Mouse (Mus musculus) liver (tissue): ENCODE measurements at regions not wholly inside any gene's neighbourhood (a gene's known extent, or its start where the extent isn't known, plus 50 kb on each side); places are given as distances from the start of the nearest gene placed in this dataset.

Experiments used
- DNase-seq: peaks from one replicate; pipeline ENCODE4 v3.0.0-alpha.2; 2020; ENCODE audit warnings: mixed read lengths

DNA sequence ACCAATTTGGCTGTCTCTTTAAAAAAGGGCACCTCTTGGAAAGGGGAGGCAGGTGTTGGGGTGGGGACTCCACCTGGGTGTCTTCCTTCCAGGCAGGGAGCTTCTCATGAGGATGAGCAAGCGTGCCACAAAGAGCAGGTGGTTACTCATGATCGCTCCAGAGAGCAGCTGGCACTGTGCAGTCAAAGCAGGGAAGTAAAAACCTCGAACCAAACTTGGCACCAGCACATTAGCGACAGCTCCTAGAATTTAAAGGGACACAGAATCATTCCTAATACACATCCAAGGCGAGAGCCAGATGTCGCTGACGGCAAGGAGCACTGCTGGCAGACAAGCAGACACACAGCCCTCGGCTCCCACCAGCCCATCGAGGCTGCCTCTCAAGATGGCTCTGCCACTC, 70.4 kb downstream of the Irx5 start:
- no peak for DNase-seq

DNA sequence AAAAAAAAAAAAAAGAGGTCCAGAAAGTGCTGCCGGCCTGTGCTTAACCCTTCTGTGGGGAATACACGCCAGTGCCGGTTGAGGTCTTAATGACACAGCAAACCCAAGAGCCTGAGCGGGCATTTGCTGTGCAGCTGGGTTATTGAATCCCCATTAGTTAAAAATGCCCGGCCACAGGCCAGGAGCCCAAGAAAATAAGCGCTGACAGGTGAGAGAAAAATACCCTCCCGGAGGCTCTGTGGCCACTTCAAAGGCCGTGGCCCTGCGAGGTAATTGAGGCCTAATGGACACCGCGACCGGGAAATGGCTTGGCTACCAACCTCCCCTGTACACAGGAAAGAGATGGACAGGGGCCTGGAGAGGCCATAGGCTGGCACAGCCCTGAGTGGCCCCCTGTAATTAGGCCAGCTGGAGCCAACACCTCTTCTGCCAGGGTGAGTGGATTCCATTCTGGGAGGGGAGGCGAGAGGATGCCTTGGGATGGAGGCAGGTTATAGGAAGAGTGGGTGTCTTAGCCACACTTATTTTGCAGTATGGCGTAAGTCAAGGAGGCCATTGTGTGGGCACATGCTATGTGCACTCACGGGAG, 79.7 kb downstream of the Irx5 start:
- no peak for DNase-seq

DNA sequence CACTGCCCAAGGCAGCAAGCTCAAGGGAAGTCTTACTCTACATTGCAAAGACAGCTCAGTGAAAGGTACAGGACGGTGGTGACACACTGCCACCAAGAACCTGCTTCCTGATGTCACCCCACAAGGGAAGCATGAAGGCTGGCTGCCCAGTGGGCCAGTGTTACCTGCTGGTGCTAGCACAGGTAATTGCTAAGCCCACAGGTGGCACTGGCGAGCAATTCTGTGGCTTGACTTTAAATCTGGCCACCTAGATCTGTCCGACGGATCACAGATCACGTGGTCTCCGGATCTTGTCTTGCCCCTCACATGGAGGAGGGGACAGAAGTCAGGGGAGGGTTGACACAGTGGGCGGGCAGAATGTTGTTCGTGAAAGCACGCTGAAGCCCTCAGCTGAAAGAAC, 80.9 kb downstream of the Irx5 start:
- DNase-seq, result no peak

DNA sequence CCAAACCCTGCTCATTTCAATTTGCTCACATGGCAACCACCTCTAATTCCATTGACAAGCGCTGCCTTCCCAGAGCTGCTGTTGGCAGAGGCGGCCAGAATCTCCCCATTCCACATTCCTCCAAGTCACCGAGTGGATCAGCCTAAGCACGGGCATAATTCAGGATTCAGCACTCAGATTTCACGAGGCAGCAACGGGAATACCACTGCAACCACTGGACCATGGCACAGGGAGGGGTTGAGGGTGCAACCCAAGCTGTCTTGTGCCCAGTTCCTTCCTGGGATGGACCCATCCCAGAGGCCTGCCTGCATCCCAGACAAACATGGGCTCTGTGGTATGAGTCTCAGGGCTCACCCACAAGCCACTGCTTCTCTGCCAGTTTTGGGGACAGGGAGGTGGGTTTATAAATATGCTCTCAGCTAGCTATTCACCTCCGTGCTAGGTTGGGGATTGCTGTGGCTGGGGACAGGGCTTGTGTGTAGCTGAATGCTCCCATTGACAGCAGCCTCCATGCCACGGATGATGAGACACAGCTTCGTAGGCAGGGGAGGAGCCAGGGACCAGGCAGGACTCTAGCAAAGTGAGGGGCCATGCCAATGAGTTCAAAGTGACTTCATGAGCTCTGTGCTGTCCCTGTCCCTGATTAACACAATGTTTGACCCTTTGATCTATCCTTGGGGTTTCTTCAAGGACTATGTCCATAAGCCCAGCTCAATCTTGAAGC, 82.5 kb downstream of the Irx5 start:
- no peak for DNase-seq

- no peak for DNase-seq
Observed at GRCm38 (mm10) chr8:92442086-92442485, 84.7 kb downstream of the Irx5 start.

DNA sequence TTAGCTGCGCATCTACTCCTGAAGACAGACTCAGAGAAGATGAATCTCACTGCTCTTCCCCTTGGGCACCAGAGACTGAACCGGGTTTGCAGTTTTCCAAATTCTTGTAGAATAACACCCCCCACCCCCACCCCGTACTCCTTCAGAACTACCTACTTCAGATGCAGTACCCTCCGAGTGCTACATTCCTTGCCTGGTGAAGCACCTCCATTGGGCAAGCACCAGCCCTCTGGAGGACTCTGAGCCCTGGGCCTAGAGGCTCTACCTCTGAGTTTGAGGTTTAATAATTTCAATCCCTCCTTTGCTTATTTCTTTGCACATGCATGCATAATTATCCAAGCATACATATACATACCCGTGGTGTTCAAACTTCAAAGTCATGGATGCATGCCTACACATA, 101.9 kb downstream of the Irx5 start:
- no peak for DNase-seq

- DNase-seq, result no peak
Observed at GRCm38 (mm10) chr8:92460129-92460953, 102.9 kb downstream of the Irx5 start.

DNA sequence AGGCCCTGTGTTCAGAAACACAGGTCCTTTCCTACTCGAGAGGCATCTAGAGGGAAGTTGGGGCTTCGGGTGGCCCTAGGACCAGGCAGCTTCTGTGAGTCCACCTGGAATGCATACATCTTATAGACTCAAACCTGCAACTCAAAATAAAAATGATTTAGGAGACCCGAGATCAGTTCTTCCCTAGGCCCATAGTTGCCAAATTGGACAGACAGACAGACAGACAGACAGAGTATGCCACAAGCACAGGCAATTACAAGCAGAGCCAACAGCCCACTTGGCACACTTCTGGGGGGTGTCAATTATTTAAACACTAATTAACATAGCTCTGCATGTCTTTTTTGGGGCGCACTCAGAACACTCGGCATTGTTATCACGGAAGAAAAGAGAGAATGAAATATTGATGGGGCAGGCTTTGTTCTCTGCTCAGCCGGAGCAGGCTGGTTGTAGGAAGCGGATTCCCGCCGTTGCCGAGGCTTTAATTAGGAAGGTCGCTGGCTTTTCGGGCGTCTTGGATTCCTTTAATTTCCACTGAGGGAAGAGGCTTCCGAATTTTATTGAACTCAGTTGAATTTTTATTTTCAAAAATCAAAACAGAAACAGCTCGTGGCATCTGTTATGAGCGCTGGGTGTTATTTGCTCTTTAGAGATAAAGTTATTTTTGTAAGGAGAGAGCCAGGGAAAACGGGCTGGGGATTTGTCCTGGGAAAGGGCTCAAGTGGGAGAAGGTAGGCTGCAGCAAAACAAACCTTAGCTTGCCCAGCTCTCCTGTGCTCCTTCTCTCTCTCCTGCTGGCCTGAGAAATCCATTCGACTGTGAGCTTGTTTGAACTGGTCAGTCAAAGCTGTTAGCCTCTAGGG, 111.9 kb downstream of the Irx5 start:
- DNase-seq, result no peak

DNA sequence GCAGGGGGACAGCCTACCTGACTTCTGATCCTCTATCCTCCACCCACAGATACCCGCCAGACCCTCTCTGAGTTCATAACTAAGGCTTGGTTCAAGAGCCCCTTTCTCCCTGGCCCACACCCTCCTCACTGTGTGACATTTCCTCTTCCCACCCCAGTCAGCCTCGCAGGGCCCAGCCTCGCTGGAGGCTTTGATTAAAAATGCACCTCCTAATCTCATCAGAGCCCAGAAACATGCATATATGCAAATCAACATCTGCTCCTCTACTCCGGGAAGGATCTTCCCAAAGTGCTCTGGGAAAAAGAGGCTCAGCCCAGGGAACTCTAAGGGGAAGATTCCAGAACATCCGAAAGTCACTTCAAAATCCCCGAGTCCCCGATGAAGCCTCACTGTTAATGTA, 114.8 kb downstream of the Irx5 start:
- DNase-seq, result no peak

DNA sequence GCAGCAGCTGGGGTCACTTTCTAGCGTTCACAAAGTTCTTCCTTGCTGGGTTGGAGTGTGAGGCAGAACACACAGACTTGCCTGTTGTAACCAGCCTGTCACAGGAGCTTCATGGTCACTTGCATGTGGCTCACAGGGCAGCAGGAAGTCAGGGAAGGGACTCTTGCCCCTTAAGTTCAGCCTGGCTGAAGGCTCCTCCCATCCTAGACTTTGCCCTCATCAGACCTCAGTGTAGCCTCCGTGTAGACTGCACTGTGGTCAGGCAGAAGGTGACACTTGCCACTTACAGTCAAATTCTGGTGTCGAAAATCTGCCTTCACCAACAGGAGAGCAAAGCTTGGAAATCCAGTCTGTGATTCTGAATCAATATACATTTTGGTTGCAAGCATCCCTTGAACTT, 115.4 kb downstream of the Irx5 start:
- DNase-seq, result no peak

GRCm38 (mm10) chr8:92482393-92482792, 125.0 kb downstream of the Irx5 start:
- DNase-seq, result no peak

- DNase-seq, result no peak
Observed at GRCm38 (mm10) chr8:92483055-92483765, 125.8 kb downstream of the Irx5 start.

DNA sequence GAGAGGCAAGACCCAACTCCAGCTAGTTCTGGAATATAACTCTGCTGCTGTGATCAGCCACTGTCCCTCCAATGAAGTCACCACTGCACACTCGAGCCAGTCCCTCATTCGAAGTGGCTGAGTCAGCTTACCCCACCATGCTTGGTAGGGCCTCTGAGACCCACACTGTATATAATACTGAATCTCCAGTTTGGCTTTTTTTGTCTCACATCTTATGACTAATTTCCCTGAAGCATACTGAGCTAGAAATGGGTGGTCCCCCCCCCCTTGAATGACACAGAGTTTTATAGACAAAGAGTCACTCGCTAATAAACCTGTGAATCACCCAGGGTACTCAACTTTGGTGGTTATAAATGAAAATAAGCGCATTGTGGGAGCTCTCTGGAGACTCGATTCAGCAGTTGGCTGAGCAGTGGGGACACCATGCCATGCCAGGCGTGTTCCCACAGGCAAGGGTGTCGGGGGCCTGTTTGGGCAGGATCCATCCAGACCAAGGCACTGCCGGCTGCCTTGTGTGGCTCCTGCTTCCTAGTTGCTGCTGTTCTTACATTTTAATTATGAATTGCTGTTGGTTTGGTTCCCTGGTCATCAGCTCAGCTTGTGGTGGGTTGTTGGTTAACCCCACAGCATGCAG, 131.2 kb downstream of the Irx5 start:
- DNase-seq, result no peak

DNA sequence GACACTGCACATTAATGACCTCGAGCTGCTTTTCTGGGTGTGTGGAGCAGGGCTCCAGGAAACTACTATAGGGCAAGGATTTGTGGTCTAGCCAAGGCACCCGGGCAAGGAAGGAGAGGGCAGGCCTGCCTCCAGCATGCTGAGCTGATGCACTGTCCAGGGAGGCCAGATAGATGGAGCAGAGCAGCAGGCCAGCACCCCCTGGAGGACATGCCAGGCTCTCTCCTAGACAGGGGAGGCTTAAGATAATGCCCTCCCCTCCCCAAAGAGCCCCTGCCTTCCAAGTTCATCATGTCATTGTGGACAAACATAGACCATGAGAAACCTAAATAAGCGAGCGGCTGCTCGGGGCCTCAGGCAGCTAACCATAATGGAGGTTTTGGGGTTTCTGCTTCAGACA, 134.1 kb downstream of the Irx5 start:
- DNase-seq, result no peak

DNA sequence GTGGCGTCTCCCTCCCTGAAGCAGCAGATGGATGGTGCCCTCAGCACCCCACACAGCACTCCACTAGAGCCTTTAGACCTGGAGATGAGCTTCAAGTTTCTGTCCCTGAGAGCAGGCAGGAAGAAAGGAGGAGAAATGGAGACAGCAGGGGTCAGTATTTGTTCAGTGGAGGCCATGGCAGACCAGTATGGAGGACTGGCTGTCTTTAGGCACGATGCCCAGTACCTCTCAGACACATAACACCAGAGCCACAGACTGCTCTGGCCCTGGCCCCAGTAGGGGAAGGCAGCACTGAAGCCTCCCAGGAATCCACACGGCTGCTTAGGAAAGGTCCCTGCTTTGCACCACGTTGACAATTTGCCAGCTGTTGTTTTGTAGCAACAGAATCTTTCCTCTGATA, 136.0 kb downstream of the Irx5 start:
- DNase-seq, result no peak

DNA sequence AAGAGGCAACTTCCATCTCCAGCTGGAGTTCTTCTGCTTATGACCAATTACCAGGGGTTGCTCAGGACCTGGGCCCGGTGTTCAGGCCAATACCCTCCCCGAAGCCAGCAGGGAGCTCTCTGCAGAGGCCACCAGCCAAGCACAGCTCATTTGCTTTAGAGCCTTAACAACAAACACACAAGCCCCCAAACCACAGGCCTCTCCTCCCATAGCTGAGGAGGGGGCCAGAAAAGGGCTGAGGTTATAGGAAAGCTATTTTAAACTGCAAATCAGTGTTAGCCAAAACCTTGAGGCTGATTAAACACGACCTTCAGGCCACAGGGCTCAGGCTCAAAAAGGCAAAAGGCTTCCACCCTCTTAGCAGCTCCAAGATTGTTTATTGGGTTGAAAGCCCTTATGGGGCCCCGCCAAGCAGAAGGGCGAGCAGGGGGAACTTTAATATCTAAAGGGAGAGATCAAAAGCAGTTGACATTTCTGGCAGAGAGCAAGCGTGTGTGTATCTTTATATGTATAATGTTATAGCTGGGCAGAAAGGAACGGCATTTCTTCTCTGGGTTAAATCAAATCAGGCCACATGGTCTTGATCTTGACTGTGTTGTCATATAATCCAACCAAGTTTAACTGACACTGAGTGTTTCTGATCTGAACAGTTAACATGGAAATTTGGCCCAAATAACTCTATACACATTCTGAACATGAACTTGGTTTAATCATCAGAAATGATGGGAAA, 148.3 kb downstream of the Irx5 start:
- no peak for DNase-seq

GRCm38 (mm10) chr8:92506436-92506835, 149.0 kb downstream of the Irx5 start:
- no peak for DNase-seq

DNA sequence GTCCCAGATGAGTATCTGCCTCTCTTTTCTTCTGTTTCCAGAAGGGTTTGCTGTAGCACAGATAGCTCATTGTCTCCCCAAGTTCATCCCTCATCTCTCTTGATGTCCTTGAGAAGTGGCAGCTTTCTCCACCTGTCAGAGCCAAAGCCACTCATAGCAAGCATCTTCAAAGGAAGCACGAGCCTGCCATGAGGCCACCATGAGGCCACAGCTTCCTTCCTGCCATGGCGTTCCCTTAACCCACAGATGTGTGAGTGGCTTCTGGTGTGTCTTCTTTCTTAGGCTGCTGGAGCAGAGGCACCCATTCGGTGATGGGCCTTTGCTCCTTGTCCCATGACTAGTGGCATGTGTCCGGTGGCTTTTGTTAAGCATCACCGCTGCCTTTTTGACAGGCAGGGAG, 149.5 kb downstream of the Irx5 start:
- DNase-seq, result no peak

DNA sequence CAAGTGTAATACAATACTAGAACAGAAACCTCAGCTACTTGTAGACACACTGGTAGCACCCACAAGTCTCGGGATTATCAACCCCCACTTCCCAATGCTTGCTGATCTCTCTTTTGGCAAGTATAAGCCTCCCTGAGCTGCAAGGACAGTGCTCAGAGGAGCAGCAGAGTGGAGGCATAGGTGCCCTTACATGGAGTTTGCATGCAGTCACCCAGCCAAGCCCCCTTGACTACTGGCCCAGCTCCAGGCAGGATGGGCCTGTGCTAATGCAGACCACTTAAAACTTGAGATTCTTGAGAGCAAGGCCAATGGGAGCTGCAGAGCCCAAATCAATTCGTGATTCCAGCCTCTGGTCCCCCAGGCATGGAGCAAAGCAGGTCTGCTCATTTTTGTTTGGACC, 158.0 kb downstream of the Irx5 start:
- DNase-seq, result no peak

- DNase-seq, result no peak
Observed at GRCm38 (mm10) chr8:92518031-92518430, 156.1 kb upstream of the Irx6 start.

DNA sequence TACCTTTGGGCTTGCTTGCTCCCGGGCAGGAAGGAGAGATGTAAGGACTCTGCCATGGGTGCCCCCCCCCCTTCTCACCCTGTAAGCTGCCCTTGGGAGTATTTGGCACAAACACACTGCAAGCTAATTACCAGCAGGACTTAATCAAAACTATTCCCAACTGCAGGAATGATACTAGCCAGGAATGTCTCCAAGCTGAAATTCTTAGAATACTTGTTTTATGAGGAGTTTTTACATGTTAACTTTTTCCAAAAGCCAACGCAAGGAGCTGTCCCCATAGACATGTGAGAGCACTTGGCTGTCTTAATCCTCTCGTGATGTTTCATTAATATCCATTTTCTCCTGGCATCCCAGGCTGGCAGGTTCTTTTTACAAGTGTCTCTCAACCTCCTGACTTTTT, 155.6 kb upstream of the Irx6 start:
- DNase-seq, result no peak
